Comparison of ENCODE assay signal across 23 mouse cellular contexts in the genomic region with DNA sequence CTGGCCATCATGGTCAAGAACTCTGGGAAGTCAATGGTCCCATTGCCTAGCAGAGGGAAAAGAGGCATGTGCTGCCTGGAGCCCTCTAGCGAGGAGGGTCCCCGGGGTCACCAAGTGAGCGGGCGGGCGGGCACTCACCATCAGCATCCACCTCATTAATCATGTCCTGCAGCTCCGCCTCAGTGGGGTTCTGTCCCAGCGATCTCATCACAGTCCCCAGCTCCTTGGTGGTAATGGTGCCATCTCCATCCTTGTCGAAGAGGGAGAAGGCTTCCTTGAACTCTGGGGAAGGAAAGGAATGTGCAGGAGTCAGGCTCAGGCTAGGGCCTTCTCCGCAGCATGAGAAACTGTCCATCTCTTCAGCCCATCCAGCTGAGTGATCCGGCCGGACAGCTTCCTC. TPM values are rescaled to one million over a fixed set of nuclear protein-coding genes. Genes with fewer than 3 reads are reported as not detected.
A peak's percentile ranks its signal among the peaks of the same experiment; 100 is the strongest.
DNase-seq lines count a peak whose midpoint lies in the region; ATAC-seq and TF ChIP-seq lines count a peak whose summit lies in the region.
"Had no signal": no experiment of that assay in that cellular context is flagged by ENCODE, and none has a peak within 500 bp of the region (broad histone marks: within the 10 kb centered on the region; RNA-seq: fewer than 3 reads in every experiment).

No protein-coding gene starts in this region.

- H3K9ac ChIP-seq in hindbrain, embryonic 12.5 days: no peak overlapping the region
- H3K9ac ChIP-seq in hindbrain, embryonic 16.5 days (ENCODE audit: low read depth, low read length): no peak overlapping the region; the same call in 1 of the 2 replicates
- H3K9ac ChIP-seq: embryonic facial prominence, embryonic 15.5 days; heart, embryonic 15.5 days; hindbrain, embryonic 14.5 days had no signal

- WGBS in hindbrain, embryonic 12.5 days: 58% methylated on average over 11 of the region's 11 CpGs
- 71% methylated on average over 11 of the region's 11 CpGs for WGBS in hindbrain, embryonic 16.5 days
- 85% methylated on average over 11 of the region's 11 CpGs for WGBS in embryonic facial prominence, embryonic 10.5 days

- intact Hi-C loops in left cerebral cortex, adult 2 months (cut with DNase I): no loop called here

- H3ac ChIP-seq in myocyte (ENCODE audit: control insufficient read depth, insufficient read length): no peak overlapping the region

- peak; percentile 47 for DNase-seq in cerebellum, adult 9-10 months
- DNase-seq in cerebellum, adult 9-11 months: no peak
- no peak for DNase-seq in left cerebral cortex, adult 2 months (ENCODE audit: extremely low spot score in 1 of 2, low spot score in 2 of 2)
- no peak for DNase-seq in left cerebral cortex, adult 9 months (ENCODE audit: low spot score in 2 of 2)
- DNase-seq in embryonic facial prominence, embryonic 10.5 days (ENCODE audit: low spot score): no peak
- DNase-seq: adrenal gland, postnatal 10 days; cerebellum, adult 11 months had no signal

- no peaks in the 10 kb centered on the region for H3K9me3 ChIP-seq in hindbrain, embryonic 12.5 days (replicated peaks)
- no peaks in the 10 kb centered on the region for H3K9me3 ChIP-seq in hindbrain, embryonic 16.5 days (ENCODE audit: control insufficient read depth, low read length)
- H3K9me3 ChIP-seq in embryonic facial prominence, embryonic 10.5 days: no peaks in the 10 kb centered on the region
- H3K9me3 ChIP-seq: embryonic facial prominence, embryonic 15.5 days; forebrain, embryonic 10.5 days; heart, embryonic 15.5 days had no signal

- no peak for ATAC-seq in hindbrain, embryonic 12.5 days (ENCODE audit: low FRiP score)
- ATAC-seq in hindbrain, embryonic 16.5 days: no peak
- ATAC-seq: forebrain, embryonic 14.5 days; inflammation-experienced regulatory T-cells, adult 6 months; intestine, postnatal 0 days had no signal

- H3K4me1 ChIP-seq in hindbrain, embryonic 12.5 days: peaks cover 59% of the 10 kb centered on the region
- peaks cover 46% of the 10 kb centered on the region for H3K4me1 ChIP-seq in hindbrain, embryonic 16.5 days (ENCODE audit: control insufficient read depth, insufficient read depth, low read depth, low read length)
- peaks cover 49% of the 10 kb centered on the region for H3K4me1 ChIP-seq in embryonic facial prominence, embryonic 10.5 days

- peak; percentile 1 for TF ChIP-seq POLR2A in myocyte (IDR thresholded peaks at IDR 0.05; ENCODE audit: insufficient read length, low read depth)

- H3K36me3 ChIP-seq in hindbrain, embryonic 12.5 days: peaks cover 61% of the 10 kb centered on the region
- H3K36me3 ChIP-seq in hindbrain, embryonic 16.5 days (ENCODE audit: control insufficient read depth, insufficient read depth, low read length): peaks cover 40% of the 10 kb centered on the region
- peaks cover 3% of the 10 kb centered on the region for H3K36me3 ChIP-seq in myocyte (ENCODE audit: control insufficient read depth, insufficient read depth)
- peaks cover 85% of the 10 kb centered on the region for H3K36me3 ChIP-seq in embryonic facial prominence, embryonic 10.5 days (replicated peaks)

- no peak overlapping the region for H3K4me2 ChIP-seq in hindbrain, embryonic 12.5 days (replicated peaks)
- no peak overlapping the region for H3K4me2 ChIP-seq in hindbrain, embryonic 16.5 days (ENCODE audit: low read length)
- no peak overlapping the region for H3K4me2 ChIP-seq in myocyte (ENCODE audit: low read depth)
- H3K4me2 ChIP-seq: embryonic facial prominence, embryonic 15.5 days; heart, embryonic 11.5 days; heart, embryonic 15.5 days; hindbrain, embryonic 14.5 days had no signal

- H3K27ac ChIP-seq in hindbrain, embryonic 12.5 days: 0 out of 2 replicates have a peak overlapping the region, but pooled peaks have one; percentile 4
- no peak overlapping the region; the same call in 1 of the 2 replicates for H3K27ac ChIP-seq in hindbrain, embryonic 16.5 days (ENCODE audit: low read depth, low read length)
- H3K27ac ChIP-seq in left cerebral cortex, adult 2 months: peak overlapping the region; percentile 69
- no peak overlapping the region for H3K27ac ChIP-seq in embryonic facial prominence, embryonic 10.5 days (replicated peaks)
- H3K27ac ChIP-seq: embryonic facial prominence, embryonic 15.5 days; forebrain, embryonic 10.5 days; heart, adult 2 months; heart, embryonic 15.5 days; hindbrain, embryonic 14.5 days had no signal

- TF ChIP-seq CTCF in left cerebral cortex, adult 2 months (IDR thresholded peaks at IDR 0.05): no peak

- no peaks in the 10 kb centered on the region for H3K27me3 ChIP-seq in hindbrain, embryonic 12.5 days
- H3K27me3 ChIP-seq in hindbrain, embryonic 16.5 days (replicated peaks; ENCODE audit: control insufficient read depth, insufficient read depth, low read length): no peaks in the 10 kb centered on the region
- no peaks in the 10 kb centered on the region for H3K27me3 ChIP-seq in myocyte (ENCODE audit: control insufficient read depth, insufficient read depth, insufficient read length)
- no peaks in the 10 kb centered on the region for H3K27me3 ChIP-seq in embryonic facial prominence, embryonic 10.5 days (replicated peaks; ENCODE audit: low read depth, poor library complexity, severe bottlenecking)
- H3K27me3 ChIP-seq: embryonic facial prominence, embryonic 15.5 days; heart, embryonic 15.5 days had no signal

- H3K4me3 ChIP-seq in hindbrain, embryonic 12.5 days: no peak overlapping the region
- H3K4me3 ChIP-seq in hindbrain, embryonic 16.5 days (ENCODE audit: low read length): no peak overlapping the region
- H3K4me3 ChIP-seq in left cerebral cortex, adult 2 months: no peak overlapping the region
- H3K4me3 ChIP-seq in myocyte: no peak overlapping the region
- H3K4me3 ChIP-seq in embryonic facial prominence, embryonic 10.5 days: no peak overlapping the region
- H3K4me3 ChIP-seq: embryonic facial prominence, embryonic 15.5 days; erythroblast, embryonic 14.5 days; forebrain, embryonic 10.5 days; heart, adult 2 months; heart, embryonic 15.5 days had no signal

- H3K79me2 ChIP-seq in myocyte (ENCODE audit: control insufficient read depth, insufficient read depth): peaks cover 27% of the 10 kb centered on the region

TF ChIP-seq in myocyte, 11 proteins besides CTCF, POLR2A, EP300 and RAD21:
- no peak for TF ChIP-seq TCF3 (IDR thresholded peaks at IDR 0.05; ENCODE audit: insufficient read length, low read depth)
- TF ChIP-seq SRF (IDR thresholded peaks at IDR 0.05; ENCODE audit: control insufficient read depth, insufficient read length, low read depth): no peak
- no peak for TF ChIP-seq CEBPB (IDR thresholded peaks at IDR 0.05; ENCODE audit: insufficient read depth, poor library complexity, severe bottlenecking)
- no peak for TF ChIP-seq MAX (IDR thresholded peaks at IDR 0.05; ENCODE audit: low read depth)
- no peak for TF ChIP-seq E2F4 (IDR thresholded peaks at IDR 0.05; ENCODE audit: insufficient read depth)
- TF ChIP-seq POLR2AphosphoS2 (IDR thresholded peaks at IDR 0.05; ENCODE audit: insufficient read length, low read depth): no peak
- TF ChIP-seq TCF12 (IDR thresholded peaks at IDR 0.05; ENCODE audit: insufficient read depth, poor library complexity, severe bottlenecking): no peak
- TF ChIP-seq USF1 (IDR thresholded peaks at IDR 0.05; ENCODE audit: low read depth): no peak
- no peak for TF ChIP-seq REST (IDR thresholded peaks at IDR 0.05; ENCODE audit: insufficient read depth, insufficient read length)
- TF ChIP-seq MYOG (IDR thresholded peaks at IDR 0.05; ENCODE audit: control insufficient read depth in 1 of 3, insufficient read depth in 1 of 3, insufficient read length in 2 of 3, low read depth in 2 of 3): no peak
- TF ChIP-seq MYOD1 (IDR thresholded peaks at IDR 0.05; ENCODE audit: control insufficient read depth in 1 of 3, insufficient read length in 2 of 3, low read depth in 2 of 3): no peak

RNA-seq across cellular contexts. Expression of a gene that starts 6.5 kb away (rescaled TPM):
- polyA plus RNA-seq in hindbrain, embryonic 12.5 days (2016; fragmentation: Nextera tagmentation; extraction: Ambion mirVana): 185 and 210 TPM in 2 replicates
- 419 and 442 TPM in 2 replicates for polyA plus RNA-seq in hindbrain, embryonic 16.5 days (2015; fragmentation: Nextera tagmentation; extraction: Ambion mirVana)
- total RNA-seq in left cerebral cortex, adult 2 months (2021): 1,000 to 10,000 TPM; 1,732 to 1,834 TPM
- 336 TPM for polyA plus RNA-seq in myocyte (2012; fragmentation: generic; extraction: Trizol)
- polyA plus RNA-seq in embryonic facial prominence, embryonic 10.5 days (2016; fragmentation: Nextera tagmentation; extraction: Ambion mirVana): 121 and 126 TPM in 2 replicates

RNA-seq across cellular contexts. Expression of a gene that starts 11.2 kb away (rescaled TPM):
- polyA plus RNA-seq in hindbrain, embryonic 12.5 days (2016; fragmentation: Nextera tagmentation; extraction: Ambion mirVana): 1.6 and 2.1 TPM in 2 replicates
- 0.14 and 0.26 TPM in 2 replicates for polyA plus RNA-seq in hindbrain, embryonic 16.5 days (2015; fragmentation: Nextera tagmentation; extraction: Ambion mirVana)
- total RNA-seq in left cerebral cortex, adult 2 months (2021): under 1 TPM; 0.11 to 0.21 TPM
- 2.6 TPM for polyA plus RNA-seq in myocyte (2012; fragmentation: generic; extraction: Trizol)
- 0.52 and 0.64 TPM in 2 replicates for polyA plus RNA-seq in embryonic facial prominence, embryonic 10.5 days (2016; fragmentation: Nextera tagmentation; extraction: Ambion mirVana)
- polyA plus RNA-seq: hindbrain, embryonic 14.5 days had no signal

RNA-seq across cellular contexts. Expression of a gene that starts 25.9 kb away (rescaled TPM):
- polyA plus RNA-seq in hindbrain, embryonic 12.5 days (2016; fragmentation: Nextera tagmentation; extraction: Ambion mirVana): 12.1 and 13.6 TPM in 2 replicates
- 1.5 and 1.6 TPM in 2 replicates for polyA plus RNA-seq in hindbrain, embryonic 16.5 days (2015; fragmentation: Nextera tagmentation; extraction: Ambion mirVana)
- total RNA-seq in left cerebral cortex, adult 2 months (2021): 1 to 10 TPM; 1.8 to 2.7 TPM
- polyA plus RNA-seq in myocyte (2012; fragmentation: generic; extraction: Trizol): 3.8 TPM
- polyA plus RNA-seq in embryonic facial prominence, embryonic 10.5 days (2016; fragmentation: Nextera tagmentation; extraction: Ambion mirVana): 14.7 and 20.3 TPM in 2 replicates
- polyA plus RNA-seq: erythroblast, embryonic 14.5 days; inflammation-experienced regulatory T-cells, adult 6 months had no signal

RNA-seq across cellular contexts. Expression of a gene that starts 27.0 kb away (rescaled TPM):
- 55.6 and 60.3 TPM in 2 replicates for polyA plus RNA-seq in hindbrain, embryonic 12.5 days (2016; fragmentation: Nextera tagmentation; extraction: Ambion mirVana)
- 143 and 146 TPM in 2 replicates for polyA plus RNA-seq in hindbrain, embryonic 16.5 days (2015; fragmentation: Nextera tagmentation; extraction: Ambion mirVana)
- total RNA-seq in left cerebral cortex, adult 2 months (2021): 100 to 1,000 TPM; 304 to 311 TPM
- polyA plus RNA-seq in myocyte (2012; fragmentation: generic; extraction: Trizol): 44.4 TPM
- polyA plus RNA-seq in embryonic facial prominence, embryonic 10.5 days (2016; fragmentation: Nextera tagmentation; extraction: Ambion mirVana): 2.9 and 4.6 TPM in 2 replicates
- total RNA-seq: MEL had no signal
- polyA plus RNA-seq: erythroblast, embryonic 14.5 days; inflammation-experienced regulatory T-cells, adult 6 months had no signal

RNA-seq across cellular contexts. Expression of a gene that starts 42.0 kb away (rescaled TPM):
- 24.0 and 27.3 TPM in 2 replicates for polyA plus RNA-seq in hindbrain, embryonic 12.5 days (2016; fragmentation: Nextera tagmentation; extraction: Ambion mirVana)
- 57.4 and 58.3 TPM in 2 replicates for polyA plus RNA-seq in hindbrain, embryonic 16.5 days (2015; fragmentation: Nextera tagmentation; extraction: Ambion mirVana)
- 100 to 1,000 TPM; 106 to 118 TPM for total RNA-seq in left cerebral cortex, adult 2 months (2021)
- 0.05 TPM for polyA plus RNA-seq in myocyte (2012; fragmentation: generic; extraction: Trizol)
- 3.4 and 4.0 TPM in 2 replicates for polyA plus RNA-seq in embryonic facial prominence, embryonic 10.5 days (2016; fragmentation: Nextera tagmentation; extraction: Ambion mirVana)
- total RNA-seq: heart, postnatal 25 days had no signal
- polyA plus RNA-seq: C2C12; erythroblast, embryonic 14.5 days; inflammation-experienced regulatory T-cells, adult 6 months had no signal

Comparison
In these comparisons a context has a peak if more than half of its experiments do, and no peak if none do; other contexts are left out.
1. H3K27ac ChIP-seq: peak in hindbrain, embryonic 12.5 days (single experiment) and left cerebral cortex, adult 2 months (single experiment); none in hindbrain, embryonic 16.5 days (single experiment) and embryonic facial prominence, embryonic 10.5 days (single experiment).